Mouse (Mus musculus): ENCODE results near the gene Fgfr2.

DNA sequence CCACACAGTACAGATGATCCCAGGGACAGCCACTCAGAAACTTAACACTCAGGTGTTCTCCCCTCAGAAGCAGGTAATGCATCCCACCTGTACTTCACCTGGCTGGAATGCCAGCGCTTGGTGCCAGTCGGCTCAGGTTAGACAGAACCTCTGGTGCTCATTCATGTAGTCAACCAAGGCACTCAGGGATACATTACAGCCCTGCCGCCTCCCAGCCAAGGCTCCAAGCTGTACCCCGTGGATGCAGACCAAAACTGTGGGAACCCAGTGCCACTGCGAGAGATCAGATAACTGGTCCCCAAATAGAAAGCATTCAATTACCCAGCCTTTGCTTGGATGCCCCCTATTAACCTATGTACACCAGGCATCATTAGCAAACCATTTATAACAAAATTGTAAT lies 846.9 kb downstream of the Fgfr2 start:
- TF ChIP-seq POLR2A (IDR thresholded peaks at IDR 0.05; ENCODE audit: borderline replicate concordance, extremely low read depth, low read depth, low read length) (no peak), CTCF (IDR thresholded peaks at IDR 0.05; ENCODE audit: insufficient read depth, low read length) (no peak)
